Mouse (Mus musculus) right cerebral cortex, postnatal 10 days (tissue): ENCODE measurements around the gene Olfr347.

Source experiments
- DNase-seq, 2 experiments: peaks; one replicate each; pipeline ENCODE4 v3.0.0; 2021; ENCODE audit warnings: low spot score in 2 of 2

The Olfr347 gene

DNA sequence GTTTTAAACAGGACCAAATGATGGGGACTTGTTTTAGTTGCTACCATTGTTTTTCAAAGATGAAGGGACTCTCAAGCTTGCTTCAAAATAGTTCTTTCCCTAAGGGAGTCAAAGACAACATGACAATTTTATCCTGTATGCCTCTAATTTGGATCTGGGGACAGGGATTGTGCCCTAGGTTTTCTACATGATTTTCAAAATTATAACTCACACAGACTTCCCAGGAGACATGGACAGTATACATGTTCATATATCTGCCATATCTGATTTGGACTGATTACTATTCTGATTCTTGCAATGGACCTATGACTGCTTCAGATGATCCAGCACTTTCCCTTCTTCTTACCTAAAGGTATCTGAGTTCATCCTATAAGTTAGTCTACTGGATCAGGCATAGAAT lies at the start of gene Olfr347:
Gene Olfr347, plus strand, starts transcription at position 301 of the 400 bp plus-strand sequence.
- DNase-seq = no peak

DNA sequence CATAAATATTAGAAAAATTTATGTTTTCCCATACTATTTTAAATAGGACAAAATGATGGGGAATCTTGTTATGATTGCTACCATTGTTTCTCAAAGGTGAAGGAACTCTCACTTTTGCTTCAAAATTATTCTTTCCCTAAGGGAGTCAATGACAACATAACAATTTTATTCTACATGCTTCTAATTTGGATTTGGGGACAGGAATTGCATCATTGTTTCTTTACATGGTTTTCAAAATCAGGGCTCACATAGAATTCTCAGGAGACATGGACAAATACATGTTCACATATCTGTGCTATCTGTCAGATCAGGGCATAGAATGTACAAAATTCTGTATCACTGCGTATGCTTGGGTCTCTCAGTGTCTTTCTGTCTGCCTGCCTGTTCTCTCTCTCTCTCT lies 46.2 kb upstream of the Olfr347 start, which contains the start of gene Olfr346:
Gene Olfr346, plus strand, starts transcription at position 301 of the 400 bp plus-strand sequence.
- DNase-seq = no peak

DNA sequence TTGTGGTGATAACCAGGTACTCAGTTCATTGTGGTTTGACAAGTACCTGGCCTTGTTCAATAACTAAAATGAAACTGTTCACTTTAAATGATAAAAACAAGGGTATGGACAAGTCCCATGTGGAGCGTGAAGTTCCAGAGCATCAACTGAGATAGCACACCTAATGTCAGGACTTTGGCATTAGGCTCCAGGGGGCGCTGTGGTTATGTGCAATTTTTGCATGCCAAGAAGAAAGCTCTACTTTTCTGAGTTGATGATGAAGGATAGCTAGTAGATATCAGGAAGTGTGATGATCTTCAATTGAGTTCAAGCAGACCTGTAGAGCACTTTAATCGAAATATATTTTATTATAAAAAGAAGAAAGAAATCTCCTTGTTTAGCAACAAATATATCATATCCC lies 4.5 kb downstream of the Olfr347 start:
- DNase-seq = no peak

DNA sequence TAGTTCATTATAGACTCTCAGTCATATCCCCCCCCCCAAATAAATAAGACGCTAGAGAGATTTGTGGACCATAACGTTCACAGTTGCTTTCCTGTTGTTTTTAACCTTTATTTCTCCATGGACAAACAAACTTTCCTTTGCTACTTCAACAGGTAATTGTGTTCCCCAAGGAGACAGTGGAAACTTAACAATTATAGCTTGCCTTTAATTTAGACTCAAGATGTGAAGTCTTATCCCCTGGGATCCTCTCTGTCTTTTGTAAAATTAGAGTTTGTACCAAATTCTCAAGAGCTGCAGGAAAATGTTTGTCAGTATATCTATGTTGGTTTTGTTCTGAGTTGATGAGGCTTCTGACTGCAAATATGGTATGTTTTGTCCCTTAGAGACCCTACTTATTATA lies 52.3 kb downstream of the Olfr347 start, which contains the start of gene Olfr348:
Gene Olfr348, plus strand, starts transcription at position 301 of the 400 bp plus-strand sequence.
- no peak for DNase-seq
